Mouse (Mus musculus): ENCODE measurements around the gene Sfxn4.
A peak's percentile ranks its signal among the peaks of the same experiment; 100 is the strongest.

Sfxn4 gene

GRCm38 (mm10) chr19:60837747-60838146 lies 23.5 kb downstream of the Sfxn4 start:
- peak; percentile 11 for DNase-seq (ENCODE audit: low spot score)

GRCm38 (mm10) chr19:60818677-60819076 lies 42.6 kb downstream of the Sfxn4 start:
- DNase-seq (ENCODE audit: low spot score): no peak

GRCm38 (mm10) chr19:60813133-60813532 lies 48.1 kb downstream of the Sfxn4 start:
- no peak for DNase-seq (ENCODE audit: low spot score)

GRCm38 (mm10) chr19:60812036-60812389 lies 49.3 kb downstream of the Sfxn4 start:
- no peak for DNase-seq (ENCODE audit: low spot score)

GRCm38 (mm10) chr19:60811098-60812035 lies 49.9 kb downstream of the Sfxn4 start, which contains the start of gene Fam45a:
Gene Fam45a, plus strand, starts transcription at chr19:60811585.
- DNase-seq (ENCODE audit: low spot score): peak; percentile 95

- no peak for DNase-seq (ENCODE audit: low spot score)
Measured at GRCm38 (mm10) chr19:60809927-60810326, 51.4 kb downstream of the Sfxn4 start.

- no peak for DNase-seq (ENCODE audit: low spot score)
Measured at GRCm38 (mm10) chr19:60804903-60805302, 56.4 kb downstream of the Sfxn4 start.

- no peak for DNase-seq (ENCODE audit: low spot score)
Measured at GRCm38 (mm10) chr19:60799867-60800569, 61.3 kb downstream of the Sfxn4 start.

GRCm38 (mm10) chr19:60797415-60797814 lies 63.9 kb downstream of the Sfxn4 start:
- no peak for DNase-seq (ENCODE audit: low spot score)

- no peak for DNase-seq (ENCODE audit: low spot score)
Measured at GRCm38 (mm10) chr19:60795244-60795643, 66.0 kb downstream of the Sfxn4 start.

GRCm38 (mm10) chr19:60793170-60793707 lies 68.0 kb downstream of the Sfxn4 start:
- no peak for DNase-seq (ENCODE audit: low spot score)

GRCm38 (mm10) chr19:60791164-60791563 lies 70.1 kb downstream of the Sfxn4 start:
- DNase-seq (ENCODE audit: low spot score): no peak

- peak; percentile 94 for DNase-seq (ENCODE audit: low spot score)
Measured at GRCm38 (mm10) chr19:60790551-60791161, 70.6 kb downstream of the Sfxn4 start, which contains the start of gene Eif3a. Gene Eif3a, minus strand, starts transcription at chr19:60790658.

GRCm38 (mm10) chr19:60789919-60790506 lies 71.3 kb downstream of the Sfxn4 start:
- DNase-seq (ENCODE audit: low spot score): peak; percentile 62

- no peak for DNase-seq (ENCODE audit: low spot score)
Measured at GRCm38 (mm10) chr19:60789452-60789851, 71.8 kb downstream of the Sfxn4 start.

GRCm38 (mm10) chr19:60788214-60788960 lies 72.9 kb downstream of the Sfxn4 start:
- no peak for DNase-seq (ENCODE audit: low spot score)

GRCm38 (mm10) chr19:60787465-60788150 lies 73.7 kb downstream of the Sfxn4 start:
- DNase-seq (ENCODE audit: low spot score): no peak
